Mouse (Mus musculus) CH12.LX (cell line): ENCODE data around the gene Ubxn1.

Experiments used
- CTCF ChIP-seq, 2 experiments: IDR thresholded peaks in 1 of 2; conservative IDR thresholded peaks in 1 of 2; 2 replicates each; pipeline ENCODE4 v1.5.1; 2011 to 2012; ENCODE audit warnings: low read depth in 2 of 2, low read length in 2 of 2, improper control_type of control experiment in 1 of 2, inconsistent platforms in 1 of 2, mild to moderate bottlenecking in 1 of 2, moderate library complexity in 1 of 2
- ELF1 ChIP-seq: IDR thresholded peaks from 2 replicates; pipeline ENCODE4 v1.6.1; 2014; ENCODE audit warnings: low read depth, mild to moderate bottlenecking, inconsistent platforms, low read length, improper control_type of control experiment
- EP300 ChIP-seq: IDR thresholded peaks from 2 replicates; pipeline ENCODE4 v1.6.1; 2011; ENCODE audit warnings: low read length, improper control_type of control experiment
- JUND ChIP-seq: conservative IDR thresholded peaks from 2 replicates; pipeline ENCODE4 v1.6.1; 2011; ENCODE audit warnings: low read depth, low read length, improper control_type of control experiment
- TBP ChIP-seq: conservative IDR thresholded peaks from 2 replicates; pipeline ENCODE4 v1.6.1; 2011; ENCODE audit warnings: low read depth, low read length, improper control_type of control experiment
- TCF12 ChIP-seq: IDR thresholded peaks from 2 replicates; pipeline ENCODE4 v1.6.1; 2014; ENCODE audit warnings: low read depth, mild to moderate bottlenecking, inconsistent platforms, low read length, improper control_type of control experiment

DNA sequence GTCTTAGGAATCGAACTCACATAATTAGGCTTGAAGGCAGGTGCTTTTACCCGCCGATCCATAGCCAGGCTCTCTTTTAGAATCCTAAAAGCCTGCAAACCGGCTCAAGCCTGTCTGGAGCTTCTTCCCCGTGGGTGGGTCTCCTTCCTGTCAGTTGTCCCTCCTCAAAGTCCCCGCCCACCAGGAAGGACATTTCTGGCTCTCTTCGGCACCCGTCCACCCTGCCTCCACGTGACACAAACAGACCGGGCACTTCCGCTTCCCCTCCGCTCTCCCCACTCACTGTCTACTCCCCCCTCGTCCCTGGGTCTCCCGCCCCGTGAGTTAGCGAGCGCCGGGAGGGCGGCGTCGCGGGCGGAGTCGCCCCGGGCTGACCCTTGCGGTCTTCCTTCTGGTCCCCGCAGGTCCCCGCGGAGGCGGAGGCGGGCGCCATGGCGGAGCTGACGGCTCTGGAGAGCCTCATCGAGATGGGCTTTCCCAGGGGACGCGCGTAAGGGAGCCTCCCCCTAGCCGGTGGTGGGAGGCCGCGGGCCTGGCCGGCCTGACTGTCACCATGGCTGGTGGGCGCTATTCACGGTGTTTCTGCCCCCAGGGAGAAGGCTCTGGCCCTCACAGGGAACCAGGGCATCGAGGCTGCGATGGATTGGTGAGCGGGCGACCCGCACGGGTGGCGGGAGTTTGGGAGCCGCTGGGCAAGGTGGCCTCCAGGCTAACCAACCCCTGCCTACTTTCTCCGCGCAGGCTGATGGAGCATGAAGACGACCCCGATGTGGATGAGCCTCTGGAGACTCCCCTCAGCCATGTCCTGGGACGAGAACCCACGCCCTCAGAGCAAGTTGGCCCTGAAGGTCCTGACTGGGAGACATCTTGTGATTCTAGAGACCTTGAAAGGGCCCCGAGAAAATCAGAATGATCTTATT lies at the start of gene Ubxn1:
- TF ChIP-seq TCF12: peak; percentile 66; the same call in 1 of the 2 replicates
- peak; percentile 58; the same call in 1 of the 2 replicates for TF ChIP-seq TBP
- no peak for TF ChIP-seq CTCF (conservative IDR thresholded peaks at IDR 0.05 in 1 of 2, IDR thresholded peaks at IDR 0.05 in 1 of 2; ENCODE audit: low read depth in 2 of 2, low read length in 2 of 2)
- peak; percentile 99 for TF ChIP-seq ELF1
- no peak for TF ChIP-seq JUND
- no peak for TF ChIP-seq EP300
